Mouse (Mus musculus): ENCODE data around the gene Rora. TPM values are rescaled to one million over a fixed set of nuclear protein-coding genes. Genes with fewer than 3 reads are reported as not detected.

The Rora gene
- polyA plus RNA-seq, 1 experiment from 2014 or later = 6.0 TPM

DNA sequence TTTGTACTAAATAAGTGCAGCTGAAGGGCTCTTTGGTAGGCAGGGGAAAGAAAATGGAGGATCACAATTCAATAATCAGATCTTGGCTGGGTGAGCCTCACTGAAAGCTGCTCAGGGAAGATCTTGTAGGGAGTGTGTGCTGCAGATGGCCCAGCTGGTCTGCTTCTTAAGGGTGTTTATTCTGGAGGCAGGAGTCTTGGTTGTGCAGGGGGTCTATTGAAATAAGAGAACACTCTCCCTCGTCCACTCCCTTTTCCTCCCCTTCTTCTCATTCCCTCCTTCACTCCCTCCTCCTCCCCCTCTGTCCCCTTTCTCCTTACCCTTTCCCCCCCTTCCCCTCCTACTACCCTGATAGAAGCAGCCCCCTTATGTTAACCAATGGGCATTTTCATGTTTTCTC, 167.8 kb downstream of the Rora start:
- Histone ChIP-seq H3K27me3 (no peaks in the 10 kb centered on the region), H3K9ac (no peak overlapping the region), H3K4me1 (replicated peaks) (no peaks in the 10 kb centered on the region), H3K9me3 (replicated peaks) (no peaks in the 10 kb centered on the region), H3K4me3 (replicated peaks) (no peak overlapping the region), H3K4me2 (no peak overlapping the region), H3K36me3 (replicated peaks) (no peaks in the 10 kb centered on the region), H3K27ac (replicated peaks) (no peak overlapping the region)
- WGBS (ENCODE audit: insufficient replicate concordance) = 43% methylated on average over 1 of the region's 1 CpGs
- ATAC-seq (ENCODE audit: insufficient read depth) = no peak

- Histone ChIP-seq H3K4me3 (replicated peaks) (no peak overlapping the region), H3K9me3 (replicated peaks) (no peaks in the 10 kb centered on the region), H3K9ac (no peak overlapping the region), H3K4me1 (replicated peaks) (0 out of 2 replicates have a peak, but pooled peaks cover 4% of the 10 kb centered on the region), H3K27me3 (no peaks in the 10 kb centered on the region), H3K27ac (replicated peaks) (no peak overlapping the region), H3K36me3 (replicated peaks) (no peaks in the 10 kb centered on the region), H3K4me2 (no peak overlapping the region)
- 79% methylated on average over 5 of the region's 5 CpGs for WGBS (ENCODE audit: insufficient replicate concordance)
- no peak for ATAC-seq (ENCODE audit: insufficient read depth)
These were observed 169.7 kb downstream of the Rora start for GRCm38 (mm10) chr9:68823292-68823691.

DNA sequence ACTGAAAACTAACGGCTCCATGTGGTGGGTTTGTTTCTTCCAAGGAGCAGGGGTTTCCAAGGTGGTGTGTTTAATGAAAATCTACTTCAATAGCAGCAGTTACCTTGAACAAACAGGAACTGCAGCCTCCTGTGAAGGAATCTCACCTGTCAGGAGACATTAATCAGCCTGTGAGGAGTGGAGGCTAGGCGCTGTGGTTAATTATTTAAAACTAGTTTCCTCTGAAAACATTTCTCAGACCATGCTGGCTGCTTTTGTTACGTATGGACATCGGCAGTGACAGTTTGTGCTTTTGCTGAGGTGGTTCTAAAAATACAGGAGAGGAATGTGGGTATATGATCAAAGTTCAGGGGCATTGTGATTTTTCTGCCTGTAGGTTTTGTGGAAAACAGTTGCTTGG, 171.5 kb downstream of the Rora start:
- Histone ChIP-seq H3K4me3 (replicated peaks) (no peak overlapping the region), H3K27me3 (no peaks in the 10 kb centered on the region), H3K4me2 (no peak overlapping the region), H3K27ac (replicated peaks) (peak overlapping the region; percentile 61), H3K9ac (no peak overlapping the region), H3K36me3 (replicated peaks) (no peaks in the 10 kb centered on the region), H3K4me1 (replicated peaks) (0 out of 2 replicates have a peak, but pooled peaks cover 4% of the 10 kb centered on the region), H3K9me3 (replicated peaks) (no peaks in the 10 kb centered on the region)
- 33% methylated on average over 4 of the region's 4 CpGs for WGBS (ENCODE audit: insufficient replicate concordance)
- ATAC-seq (ENCODE audit: insufficient read depth) = 0 out of 2 replicates have a peak, but pooled peaks have one; percentile 26

GRCm38 (mm10) chr9:68825841-68826240, 172.3 kb downstream of the Rora start:
- WGBS (ENCODE audit: insufficient replicate concordance) = 48% methylated on average over 3 of the region's 3 CpGs
- Histone ChIP-seq H3K27me3 (no peaks in the 10 kb centered on the region), H3K36me3 (replicated peaks) (no peaks in the 10 kb centered on the region), H3K27ac (replicated peaks) (peak overlapping the region; percentile 68), H3K9ac (no peak overlapping the region), H3K4me3 (replicated peaks) (no peak overlapping the region), H3K4me1 (replicated peaks) (0 out of 2 replicates have a peak, but pooled peaks cover 4% of the 10 kb centered on the region), H3K4me2 (no peak overlapping the region), H3K9me3 (replicated peaks) (no peaks in the 10 kb centered on the region)
- ATAC-seq (ENCODE audit: insufficient read depth) = peak; percentile 69

DNA sequence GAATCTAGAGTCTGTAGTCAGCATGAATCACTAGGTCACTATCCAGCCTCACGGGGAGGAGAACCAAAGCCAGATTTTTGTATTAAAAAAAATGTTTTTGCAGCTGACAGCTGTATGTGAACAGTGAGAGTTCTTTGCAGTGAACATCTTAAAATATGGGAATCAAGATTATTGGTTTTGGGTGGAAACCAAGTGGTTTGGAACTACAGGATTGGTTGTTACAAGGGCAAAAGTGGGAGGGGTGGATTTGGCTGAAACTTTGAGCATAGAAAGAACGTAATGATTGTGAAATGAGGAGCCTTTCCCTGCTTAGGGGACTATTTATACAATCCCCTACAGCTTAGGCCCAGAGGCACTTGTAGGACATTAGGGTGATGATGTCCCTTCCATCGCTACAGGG, 173.9 kb downstream of the Rora start:
- WGBS (ENCODE audit: insufficient replicate concordance) = 58% methylated on average over 3 of the region's 3 CpGs
- H3K4me1 ChIP-seq (replicated peaks) = 0 out of 2 replicates have a peak, but pooled peaks cover 4% of the 10 kb centered on the region
- H3K27me3 ChIP-seq = no peaks in the 10 kb centered on the region
- H3K4me2 ChIP-seq = no peak overlapping the region
- H3K36me3 ChIP-seq (replicated peaks) = no peaks in the 10 kb centered on the region
- no peaks in the 10 kb centered on the region for H3K9me3 ChIP-seq (replicated peaks)
- no peak overlapping the region for H3K4me3 ChIP-seq (replicated peaks)
- H3K27ac ChIP-seq (replicated peaks) = no peak overlapping the region
- H3K9ac ChIP-seq = no peak overlapping the region
- no peak for ATAC-seq (ENCODE audit: insufficient read depth)

- no peak overlapping the region for H3K4me2 ChIP-seq
- no peaks in the 10 kb centered on the region for H3K9me3 ChIP-seq (replicated peaks)
- H3K27ac ChIP-seq (replicated peaks) = no peak overlapping the region
- H3K27me3 ChIP-seq = no peaks in the 10 kb centered on the region
- ATAC-seq (ENCODE audit: insufficient read depth) = no peak
- no peak overlapping the region for H3K4me3 ChIP-seq (replicated peaks)
- 0 out of 2 replicates have a peak, but pooled peaks cover 4% of the 10 kb centered on the region for H3K4me1 ChIP-seq (replicated peaks)
- H3K36me3 ChIP-seq (replicated peaks) = no peaks in the 10 kb centered on the region
- no peak overlapping the region for H3K9ac ChIP-seq
- WGBS (ENCODE audit: insufficient replicate concordance) = 49% methylated on average over 4 of the region's 4 CpGs
These were observed 176.3 kb downstream of the Rora start for GRCm38 (mm10) chr9:68829903-68830302.

- Histone ChIP-seq H3K27ac (replicated peaks) (no peak overlapping the region), H3K36me3 (replicated peaks) (no peaks in the 10 kb centered on the region), H3K9me3 (replicated peaks) (no peaks in the 10 kb centered on the region), H3K4me1 (replicated peaks) (no peaks in the 10 kb centered on the region), H3K4me2 (no peak overlapping the region), H3K9ac (no peak overlapping the region), H3K27me3 (no peaks in the 10 kb centered on the region), H3K4me3 (replicated peaks) (no peak overlapping the region)
- WGBS (ENCODE audit: insufficient replicate concordance) = 66% methylated on average over 6 of the region's 6 CpGs
- no peak for ATAC-seq (ENCODE audit: insufficient read depth)
These were observed 179.7 kb downstream of the Rora start for GRCm38 (mm10) chr9:68833323-68833722.

DNA sequence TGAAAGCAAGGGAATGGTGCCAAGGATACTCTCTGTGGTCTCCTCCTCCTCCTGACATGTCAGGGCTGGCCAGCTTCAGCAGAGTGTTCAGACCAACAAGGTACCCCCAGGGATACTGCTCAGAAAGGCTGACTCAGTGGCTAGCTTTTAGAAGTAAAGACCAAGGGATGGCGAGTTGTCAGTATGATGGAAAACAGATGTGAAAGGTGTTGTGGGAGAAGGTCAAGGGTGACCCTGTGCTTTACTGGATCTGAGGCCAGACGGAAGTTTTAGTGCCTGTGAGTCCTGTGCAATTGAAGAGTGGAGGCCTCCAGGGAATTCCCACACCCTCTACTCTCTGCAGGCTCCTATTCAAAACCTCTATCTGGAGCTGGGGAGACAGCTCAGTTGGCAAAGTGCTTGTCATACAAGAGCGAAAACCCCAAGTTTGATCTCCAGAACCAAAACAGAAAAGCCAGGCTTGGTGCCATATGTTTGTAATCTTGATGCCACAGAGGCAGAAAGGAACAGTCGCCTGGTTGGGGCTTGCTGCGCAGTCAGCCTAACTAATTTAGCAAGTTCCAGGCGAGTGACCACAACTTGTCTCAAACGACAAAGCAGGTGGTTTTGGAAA, 181.6 kb downstream of the Rora start:
- WGBS (ENCODE audit: insufficient replicate concordance) = 63% methylated on average over 7 of the region's 7 CpGs
- no peak for ATAC-seq (ENCODE audit: insufficient read depth)
- Histone ChIP-seq H3K9me3 (replicated peaks) (no peaks in the 10 kb centered on the region), H3K36me3 (replicated peaks) (no peaks in the 10 kb centered on the region), H3K4me2 (no peak overlapping the region), H3K4me3 (replicated peaks) (no peak overlapping the region), H3K4me1 (replicated peaks) (no peaks in the 10 kb centered on the region), H3K27ac (replicated peaks) (no peak overlapping the region), H3K27me3 (no peaks in the 10 kb centered on the region), H3K9ac (no peak overlapping the region)

DNA sequence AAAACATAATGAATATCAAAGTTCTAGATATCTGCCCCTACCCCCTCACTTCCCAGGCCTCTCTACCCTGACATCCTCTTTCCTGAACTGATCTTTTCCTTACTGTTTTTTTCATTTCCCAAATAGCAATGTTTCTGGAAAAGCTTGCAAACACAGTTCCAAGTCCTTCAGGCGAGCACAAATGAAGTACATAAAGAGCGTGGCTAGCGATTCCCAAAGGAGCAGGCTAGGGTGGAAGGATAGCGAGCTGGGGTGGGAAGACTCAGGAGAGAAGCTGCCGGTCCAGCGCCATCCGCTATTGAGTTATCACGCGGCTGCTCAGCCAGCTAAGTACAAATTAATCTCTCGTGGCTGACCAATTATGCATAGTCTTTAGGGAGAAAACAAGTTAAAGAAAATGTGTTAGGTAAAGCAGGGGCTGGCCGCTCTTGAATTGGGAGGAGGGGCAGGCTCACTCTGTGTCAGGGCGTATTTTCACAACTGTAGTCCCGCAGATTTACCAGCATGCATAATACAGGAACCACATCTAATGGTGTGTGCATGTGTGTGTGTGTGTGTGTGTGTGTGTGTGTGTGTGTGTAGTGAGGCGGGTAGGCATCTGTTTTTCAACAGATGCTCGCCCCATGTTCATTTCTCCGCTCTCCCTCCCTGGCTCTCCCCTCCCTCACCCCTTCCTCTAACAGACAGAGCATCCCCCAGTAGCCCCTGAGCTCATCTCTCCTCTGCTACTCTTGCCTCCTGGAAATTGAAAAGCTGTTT, 188.7 kb downstream of the Rora start:
- no peak overlapping the region for H3K9ac ChIP-seq
- no peaks in the 10 kb centered on the region for H3K4me1 ChIP-seq (replicated peaks)
- H3K4me2 ChIP-seq = no peak overlapping the region
- no peak overlapping the region for H3K27ac ChIP-seq (replicated peaks)
- WGBS (ENCODE audit: insufficient replicate concordance) = 75% methylated on average over 16 of the region's 16 CpGs
- no peak overlapping the region for H3K4me3 ChIP-seq (replicated peaks)
- ATAC-seq (ENCODE audit: insufficient read depth) = no peak
- no peaks in the 10 kb centered on the region for H3K27me3 ChIP-seq
- H3K9me3 ChIP-seq (replicated peaks) = no peaks in the 10 kb centered on the region
- H3K36me3 ChIP-seq (replicated peaks) = no peaks in the 10 kb centered on the region

DNA sequence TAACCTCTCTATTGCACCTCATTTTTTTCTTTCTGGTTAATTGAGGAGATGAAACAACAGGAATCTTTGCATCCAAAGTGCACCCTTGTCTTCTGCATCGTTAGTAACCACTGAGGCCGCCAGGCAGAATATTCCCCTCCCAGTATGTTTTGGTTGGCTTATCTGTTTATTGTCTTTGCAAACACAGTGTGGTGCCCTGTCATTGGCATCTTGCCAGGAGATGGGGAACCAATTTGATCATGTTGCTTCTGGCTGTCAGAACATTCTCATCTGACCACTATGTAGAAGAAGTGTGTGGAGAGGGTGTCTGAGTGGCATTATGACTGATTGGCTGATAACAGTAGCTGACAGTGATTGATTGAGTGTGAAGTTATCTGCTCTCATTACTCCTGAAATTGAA, 192.0 kb downstream of the Rora start:
- no peak for ATAC-seq (ENCODE audit: insufficient read depth)
- no peak overlapping the region for H3K4me2 ChIP-seq
- no peaks in the 10 kb centered on the region for H3K9me3 ChIP-seq (replicated peaks)
- H3K27ac ChIP-seq (replicated peaks) = no peak overlapping the region
- no peaks in the 10 kb centered on the region for H3K27me3 ChIP-seq
- H3K4me3 ChIP-seq (replicated peaks) = no peak overlapping the region
- no peak overlapping the region for H3K9ac ChIP-seq
- no peaks in the 10 kb centered on the region for H3K4me1 ChIP-seq (replicated peaks)
- no peaks in the 10 kb centered on the region for H3K36me3 ChIP-seq (replicated peaks)
- WGBS (ENCODE audit: insufficient replicate concordance) = 67% methylated on average over 2 of the region's 2 CpGs

DNA sequence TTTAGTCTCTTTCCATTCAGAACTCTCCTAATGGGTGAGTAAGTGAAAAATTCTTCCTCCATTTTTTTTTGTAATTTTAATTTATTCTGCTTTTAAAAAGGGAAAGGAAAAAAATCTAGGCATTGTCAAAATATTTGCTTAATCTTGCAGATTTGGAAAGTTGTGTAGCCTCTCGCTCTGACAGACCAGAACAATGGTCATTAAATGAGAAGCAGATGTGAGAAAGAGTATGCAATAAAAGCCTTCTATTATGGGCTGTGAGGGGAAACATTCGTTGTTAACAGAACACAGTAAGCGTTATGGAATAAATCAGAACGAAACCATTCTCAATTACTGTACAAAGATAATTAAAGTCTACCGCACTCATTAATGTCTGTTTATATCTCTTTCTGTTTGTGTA, 196.7 kb downstream of the Rora start:
- Histone ChIP-seq H3K36me3 (replicated peaks) (no peaks in the 10 kb centered on the region), H3K27me3 (no peaks in the 10 kb centered on the region), H3K9ac (no peak overlapping the region), H3K4me3 (replicated peaks) (no peak overlapping the region), H3K9me3 (replicated peaks) (no peaks in the 10 kb centered on the region), H3K27ac (replicated peaks) (no peak overlapping the region), H3K4me2 (no peak overlapping the region), H3K4me1 (replicated peaks) (no peaks in the 10 kb centered on the region)
- ATAC-seq (ENCODE audit: insufficient read depth) = no peak
- 75% methylated on average over 5 of the region's 5 CpGs for WGBS (ENCODE audit: insufficient replicate concordance)

Data from liver, embryonic 15.5 days (tissue).